Mouse (Mus musculus) neural tube, embryonic 12.5 days (tissue): Measurements from ENCODE around the gene Ddx56. TPM values are rescaled to one million over a fixed set of nuclear protein-coding genes. Genes with fewer than 3 reads are reported as not detected.

Source experiments
- polyA plus RNA-seq: library from polyadenylated mRNA; unstranded; fragments of >200 nt; fragmentation: Nextera tagmentation; extraction: Ambion mirVana; gene quantifications from 2 replicates; pipeline ENCODE4 v1.2.1, GENCODE M21; 2016

The Ddx56 gene
- polyA plus RNA-seq, 1 experiment from 2014 or later: 86.0 TPM

Other genes with a start within 250 kb of the Ddx56 start
- gene Camk2b, start 201.4 kb downstream of the Ddx56 start, polyA plus RNA-seq: 21.3 and 21.4 TPM in 2 replicates
- 0.34 and 0.79 TPM in 2 replicates for gene A730071L15Rik, start 67.7 kb downstream of the Ddx56 start, polyA plus RNA-seq
- gene Nudcd3, start 67.4 kb downstream of the Ddx56 start, polyA plus RNA-seq: 56.4 and 58.8 TPM in 2 replicates
- gene Npc1l1, start 37.6 kb downstream of the Ddx56 start, polyA plus RNA-seq: not detected in 2 replicates
- 145 and 150 TPM in 2 replicates for gene Tmed4, start 7.1 kb upstream of the Ddx56 start, polyA plus RNA-seq
- gene Ogdh, start 23.9 kb upstream of the Ddx56 start, polyA plus RNA-seq: 93.8 and 103 TPM in 2 replicates
- 23.9 and 24.1 TPM in 2 replicates for gene Zmiz2, start 121.3 kb upstream of the Ddx56 start, polyA plus RNA-seq
- 4,309 and 4,532 TPM in 2 replicates for gene Ppia, start 147.7 kb upstream of the Ddx56 start, polyA plus RNA-seq
- 580 and 625 TPM in 2 replicates for gene H2afv, start 176.7 kb upstream of the Ddx56 start, polyA plus RNA-seq
- 13.8 and 14.2 TPM in 2 replicates for gene Purb, start 208.1 kb upstream of the Ddx56 start, polyA plus RNA-seq